Mouse (Mus musculus): ENCODE results near the gene Rai14.

- TF ChIP-seq POLR2A (IDR thresholded peaks at IDR 0.05; ENCODE audit: borderline replicate concordance, extremely low read depth, insufficient read depth, insufficient read length, poor library complexity, severe bottlenecking) (no peak), CTCF (IDR thresholded peaks at IDR 0.05; ENCODE audit: borderline replicate concordance, extremely low read depth, insufficient read depth, insufficient read length) (no peak)
Measured at GRCm38 (mm10) chr15:10750339-10750738, 35.9 kb upstream of the Rai14 start.
